Mouse (Mus musculus) left cerebral cortex, postnatal 36 days (tissue): Measurements from ENCODE around the gene Tshz2. TPM values are rescaled to one million over a fixed set of nuclear protein-coding genes. Genes with fewer than 3 reads are reported as not detected.
"Not testable (repeated sequence)": the region's sequence is repeated elsewhere in the genome, so short reads cannot be mapped to it uniquely, and the experiment has no call there.

Experiments used
- DNase-seq, 2 experiments: peaks; one replicate each; pipeline ENCODE4 v3.0.0; 2021 to 2022; ENCODE audit warnings: low spot score in 2 of 2, mixed read lengths in 1 of 2
- intact Hi-C: fragments of 180-260 bp; cut with DNase I; formaldehyde crosslinking; loops from one replicate; pipeline ENCODE4 v1.15.1; 2025
- total RNA-seq, 2 experiments: library from RNA; stranded (reverse); gene quantifications; 2 replicates each; pipeline ENCODE4 v1.2.3; 2021

Gene Tshz2
- total RNA-seq, result 10 to 100 TPM; 28.2 to 54.5 TPM

DNA sequence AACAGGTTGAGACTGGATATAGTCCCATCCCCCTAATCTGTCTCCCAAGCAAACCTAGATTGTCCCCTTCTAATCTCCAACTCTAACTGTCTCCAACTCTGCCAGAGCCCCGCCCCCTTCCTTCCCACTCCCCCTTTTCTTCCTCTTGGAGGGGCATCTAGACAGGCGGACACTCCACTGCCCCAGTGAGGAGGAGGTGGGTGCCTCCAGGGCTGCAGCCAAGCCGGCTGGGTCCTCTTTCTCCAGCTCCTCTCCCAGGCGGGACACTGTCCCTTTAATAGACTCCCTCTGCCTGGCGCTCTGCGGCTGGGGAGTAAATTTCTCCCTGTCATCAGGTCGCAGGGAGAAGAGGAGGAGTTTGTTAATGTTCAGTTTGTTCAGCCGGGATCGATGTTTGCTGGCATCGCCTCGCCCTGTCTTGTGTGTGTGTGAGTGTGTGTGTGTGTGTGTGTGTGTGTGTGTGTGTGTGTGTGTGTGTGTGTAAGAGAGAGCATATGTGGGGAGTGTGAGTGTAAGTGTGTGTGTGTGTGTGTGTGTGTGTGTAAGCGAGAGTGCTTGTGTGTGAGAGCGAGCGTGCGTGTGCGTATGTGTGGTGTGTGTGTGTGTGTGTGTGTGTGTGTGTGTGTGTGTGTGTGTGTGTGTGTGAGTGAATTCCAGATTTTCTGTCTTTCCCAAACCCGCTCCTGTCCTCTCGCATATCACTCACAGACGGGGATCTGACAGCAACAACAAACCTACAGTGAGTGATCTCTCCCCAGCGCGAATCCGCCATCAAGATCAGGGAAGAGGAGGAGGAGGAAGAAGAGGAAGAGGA, at the start of gene Tshz2:
Gene Tshz2 (plus strand): TSS at position 676 of the 814 bp plus-strand sequence.
- intact Hi-C loops, result loop anchor here (10.0 kb wide), 1 partner anchor 578 kb away; no protein-coding TSS in a partner anchor
- peak; percentile 22 for DNase-seq

DNA sequence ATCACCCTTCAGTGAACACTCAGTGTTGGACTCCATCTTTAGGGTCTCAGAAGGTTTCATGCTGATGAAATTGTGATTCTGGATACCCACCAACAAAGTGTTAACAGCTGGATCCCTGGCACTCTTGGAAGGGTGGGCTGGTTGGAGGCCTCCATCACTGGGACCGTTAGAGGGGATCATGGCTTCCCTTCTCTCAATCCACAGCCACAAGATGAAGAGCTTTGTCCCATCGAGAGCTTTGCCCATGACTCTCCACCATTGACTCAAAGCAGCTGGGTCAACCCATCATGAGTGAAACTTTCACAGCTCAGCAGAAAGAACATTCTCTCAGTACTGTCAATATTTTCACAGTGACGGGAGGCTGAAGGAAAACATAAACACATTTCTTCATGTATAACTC, 49.3 kb upstream of the Tshz2 start:
- no peak for DNase-seq
- intact Hi-C loops, result no loop called here

DNA sequence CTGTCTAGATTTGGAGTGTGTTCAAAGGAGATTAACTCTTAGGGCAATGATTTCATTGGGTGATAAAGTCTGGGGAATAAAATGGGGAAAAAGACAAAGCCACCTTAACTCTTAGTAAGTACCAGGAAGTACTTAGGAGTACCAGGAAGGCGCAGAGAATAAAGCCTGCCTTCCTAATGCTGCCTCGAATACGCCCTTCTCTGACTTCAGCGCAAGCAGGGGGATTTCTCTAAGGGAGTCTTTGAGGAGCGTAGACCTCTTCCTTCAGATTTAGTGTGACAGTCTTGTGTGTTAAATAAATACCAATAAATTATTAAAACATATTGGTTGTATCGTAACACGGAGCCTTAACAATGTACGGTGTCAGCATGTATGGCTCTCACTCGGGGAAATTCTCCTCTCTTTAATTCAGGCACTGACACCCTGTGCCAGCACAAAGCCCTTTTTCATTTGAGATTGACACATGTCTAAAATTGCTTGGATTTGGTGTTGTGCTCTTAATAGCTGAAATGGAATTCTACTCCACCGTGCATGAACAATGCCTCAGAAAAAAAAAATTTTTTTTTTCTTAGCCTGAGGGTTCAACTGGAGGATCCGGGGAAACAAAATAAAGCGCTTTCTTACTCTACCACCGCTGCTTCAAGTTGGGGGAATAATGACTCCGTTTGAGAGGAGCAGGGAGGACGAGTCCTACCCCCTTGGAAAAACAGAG, 47.9 kb upstream of the Tshz2 start:
- intact Hi-C loops, result no loop called here
- DNase-seq, result no peak

GRCm38 (mm10) chr2:169585631-169586285, 47.1 kb upstream of the Tshz2 start:
- intact Hi-C loops, result no loop called here
- DNase-seq, result no peak

DNA sequence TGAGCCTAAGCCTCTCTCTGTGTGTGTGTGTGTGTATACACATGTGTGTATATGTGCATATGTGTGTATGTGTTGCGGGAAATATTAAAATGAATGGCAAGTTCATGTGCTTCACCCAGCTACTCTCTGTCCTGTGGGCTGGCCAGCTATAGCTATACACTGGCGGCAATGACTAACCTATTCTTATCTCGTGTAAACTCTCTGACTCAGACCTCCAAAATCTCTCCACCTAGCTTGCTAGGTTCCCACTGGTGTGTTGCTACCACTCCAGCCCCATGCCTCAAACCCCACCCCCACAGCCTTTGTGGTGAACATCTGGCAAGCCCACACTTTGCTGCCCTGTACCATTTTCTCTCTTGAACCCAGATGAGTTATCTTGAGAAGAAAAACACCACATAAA, 46.1 kb upstream of the Tshz2 start:
- DNase-seq, result no peak

DNA sequence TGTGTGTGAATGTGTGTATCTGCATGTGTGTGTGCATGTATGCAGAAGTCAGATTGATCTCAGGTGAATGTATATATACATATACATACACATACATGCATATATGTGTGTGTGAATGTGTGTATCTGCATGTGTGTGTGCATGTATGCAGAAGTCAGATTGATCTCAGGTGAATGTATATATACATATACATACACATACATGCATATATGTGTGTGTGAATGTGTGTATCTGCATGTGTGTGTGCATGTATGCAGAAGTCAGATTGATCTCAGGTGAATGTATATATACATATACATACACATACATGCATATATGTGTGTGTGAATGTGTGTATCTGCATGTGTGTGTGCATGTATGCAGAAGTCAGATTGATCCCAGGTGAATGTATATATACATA, 45.2 kb upstream of the Tshz2 start, which contains the start of gene Gm11011:
Gene Gm11011 (minus strand): TSS at position 101 of the 400 bp plus-strand sequence.
- intact Hi-C loops, DNase-seq: not testable (repeated sequence)

More for the DNA sequence above, 46.1 kb upstream of the Tshz2 start:
- intact Hi-C loops, result no loop called here

- intact Hi-C loops, result no loop called here
- no peak for DNase-seq
Observed at GRCm38 (mm10) chr2:169589697-169590096, 43.1 kb upstream of the Tshz2 start.

- DNase-seq, result no peak
Observed at GRCm38 (mm10) chr2:169590412-169590811, 42.4 kb upstream of the Tshz2 start.

DNA sequence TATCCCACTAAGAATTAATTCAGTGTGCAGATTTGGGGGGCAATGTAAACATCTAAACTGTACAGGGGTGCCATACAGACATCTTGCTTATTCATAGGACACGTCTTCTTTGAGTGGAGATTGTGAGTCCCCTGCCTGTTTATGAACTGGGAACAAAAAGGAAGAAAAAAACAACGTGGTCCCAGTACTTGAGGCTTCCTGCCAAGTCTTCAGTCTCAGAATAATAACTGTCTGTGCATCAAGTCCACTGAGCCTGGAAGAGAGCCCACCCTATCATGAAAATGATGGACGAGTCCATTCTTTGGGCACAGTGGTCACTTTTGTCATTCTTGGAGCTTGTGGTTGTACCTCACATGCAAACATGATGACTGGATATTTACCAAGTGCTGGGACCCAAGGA, 39.1 kb upstream of the Tshz2 start:
- intact Hi-C loops, result no loop called here
- no peak for DNase-seq

More at GRCm38 (mm10) chr2:169590412-169590811, 42.4 kb upstream of the Tshz2 start:
- intact Hi-C loops, result no loop called here

- intact Hi-C loops, result no loop called here
Observed at GRCm38 (mm10) chr2:169597357-169597756, 35.5 kb upstream of the Tshz2 start.

GRCm38 (mm10) chr2:169597971-169598370, 34.8 kb upstream of the Tshz2 start:
- intact Hi-C loops, result no loop called here

More at GRCm38 (mm10) chr2:169597357-169597756, 35.5 kb upstream of the Tshz2 start:
- no peak for DNase-seq

GRCm38 (mm10) chr2:169599591-169599990, 33.2 kb upstream of the Tshz2 start:
- DNase-seq, result peak in 1 of 2 experiments; percentile 10

More at GRCm38 (mm10) chr2:169597971-169598370, 34.8 kb upstream of the Tshz2 start:
- DNase-seq, result no peak

GRCm38 (mm10) chr2:169600163-169600562, 32.6 kb upstream of the Tshz2 start:
- peak; percentile 51 to 65 for DNase-seq
- intact Hi-C loops, result no loop called here

More at GRCm38 (mm10) chr2:169599591-169599990, 33.2 kb upstream of the Tshz2 start:
- intact Hi-C loops, result no loop called here

- peak; percentile 40 to 52 for DNase-seq
- intact Hi-C loops, result no loop called here
Observed at GRCm38 (mm10) chr2:169606901-169607678, 25.7 kb upstream of the Tshz2 start.

DNA sequence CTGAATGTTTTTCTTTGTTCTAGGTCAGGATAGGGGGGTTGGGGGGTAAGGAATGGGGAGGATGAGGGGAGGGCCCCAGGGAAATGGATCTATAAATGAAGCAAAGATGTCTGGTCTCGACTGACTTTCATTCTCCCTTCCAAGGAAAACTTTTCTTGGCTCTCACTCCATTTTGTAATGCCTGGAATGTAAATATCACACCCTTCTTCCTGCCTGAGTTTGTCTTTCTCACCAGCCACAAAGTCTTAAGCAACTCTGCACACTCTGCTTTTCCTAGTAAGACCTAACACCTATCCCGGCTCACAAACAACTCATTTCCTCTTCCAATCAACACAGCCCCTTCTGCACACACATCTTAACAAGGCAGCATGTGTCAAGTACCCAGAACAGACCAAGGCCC, 25.0 kb upstream of the Tshz2 start:
- DNase-seq, result no peak
- intact Hi-C loops, result no loop called here

- intact Hi-C loops, result no loop called here
Observed at GRCm38 (mm10) chr2:169609956-169610355, 22.9 kb upstream of the Tshz2 start.

DNA sequence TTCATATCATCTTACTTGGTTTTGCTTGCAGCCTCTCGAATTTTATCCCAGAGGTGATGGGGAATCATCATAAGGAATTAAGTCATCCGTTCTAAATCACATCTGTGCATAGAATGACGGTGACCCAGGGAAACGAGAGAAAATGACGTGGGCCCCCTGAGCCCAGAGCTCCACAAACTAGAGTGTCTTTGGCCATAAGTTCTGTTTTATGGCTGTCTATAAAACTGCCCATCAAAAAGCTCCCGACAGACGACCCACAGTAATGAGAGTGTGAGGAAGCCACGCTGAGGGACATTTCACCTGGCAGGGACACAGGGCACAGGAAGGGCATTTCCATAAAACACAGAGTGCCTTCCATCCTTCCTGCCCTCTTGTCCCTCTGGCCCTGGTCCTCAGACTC, 21.9 kb upstream of the Tshz2 start:
- no peak for DNase-seq
- intact Hi-C loops, result no loop called here

More at GRCm38 (mm10) chr2:169609956-169610355, 22.9 kb upstream of the Tshz2 start:
- no peak for DNase-seq

DNA sequence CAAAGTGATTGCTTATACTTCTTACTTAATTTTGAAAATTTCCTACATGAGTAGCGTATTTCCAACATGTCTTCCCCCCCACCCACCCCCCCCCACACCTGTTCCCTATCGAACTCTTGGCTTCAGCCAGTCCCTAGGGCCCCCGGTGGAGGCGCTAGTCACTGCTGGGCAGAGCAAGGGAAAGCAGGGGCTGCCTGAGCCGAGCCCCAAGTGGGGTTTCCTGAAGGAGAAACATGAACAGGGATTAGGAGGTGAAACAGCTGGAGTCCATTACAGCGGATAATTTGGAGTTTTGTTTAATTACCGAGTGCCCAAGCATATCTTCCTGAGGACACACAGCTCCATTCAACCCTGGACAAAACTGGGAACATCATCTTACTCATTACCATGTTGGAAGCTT, 21.3 kb upstream of the Tshz2 start:
- DNase-seq, result no peak
- intact Hi-C loops, result no loop called here

GRCm38 (mm10) chr2:169614683-169615082, 18.1 kb upstream of the Tshz2 start:
- intact Hi-C loops, result no loop called here
- DNase-seq, result no peak
